Mouse (Mus musculus) spleen, adult 2 months (tissue): ENCODE measurements around the gene AC134908.4. TPM values are rescaled to one million over a fixed set of nuclear protein-coding genes. Genes with fewer than 3 reads are reported as not detected.
A peak's percentile ranks its signal among the peaks of the same experiment; 100 is the strongest.

Experiments used
- DNase-seq, 2 experiments: peaks; one replicate each; pipeline versions ENCODE4 v3.0.0 to v3.0.0-alpha.2; 2012 to 2021; ENCODE audit warnings: low spot score in 2 of 2, low read depth in 1 of 2
- H3K27ac ChIP-seq: fragments of 200-500 bp; 2 replicates; pipeline ENCODE4 v1.5.1; 2012; ENCODE audit warnings: low read length, inconsistent platforms; ENCODE audit not compliant: insufficient read depth
- H3K27me3 ChIP-seq: fragments of 200-500 bp; 2 replicates; pipeline ENCODE4 v1.6.1; 2012; ENCODE audit warnings: mild to moderate bottlenecking, moderate library complexity, low read length, inconsistent platforms; ENCODE audit not compliant: control insufficient read depth, insufficient read depth
- H3K36me3 ChIP-seq: fragments of 200-500 bp; 2 replicates; pipeline ENCODE4 v1.6.1; 2012; ENCODE audit warnings: mild to moderate bottlenecking, low read length, inconsistent platforms; ENCODE audit not compliant: control insufficient read depth, insufficient read depth
- H3K4me1 ChIP-seq: fragments of 200-500 bp; 2 replicates; pipeline ENCODE4 v1.6.1; 2011; ENCODE audit warnings: inconsistent platforms; ENCODE audit not compliant: control insufficient read depth, insufficient read depth, insufficient read length
- H3K4me3 ChIP-seq: fragments of 200-500 bp; 2 replicates; pipeline ENCODE4 v1.5.1; 2011; ENCODE audit warnings: mild to moderate bottlenecking, inconsistent platforms; ENCODE audit not compliant: insufficient read depth, insufficient read length; ENCODE audit errors: extremely low read depth
- CTCF ChIP-seq: fragments of 200-500 bp; IDR thresholded peaks from 2 replicates; pipeline ENCODE4 v1.5.1; 2011; ENCODE audit warnings: mild to moderate bottlenecking, inconsistent platforms; ENCODE audit not compliant: insufficient read depth, insufficient read length, insufficient replicate concordance; ENCODE audit errors: extremely low read depth
- POLR2A ChIP-seq: fragments of 200-500 bp; IDR thresholded peaks from 2 replicates; pipeline ENCODE4 v1.6.1; 2011; ENCODE audit warnings: low read depth, low read length, inconsistent platforms
- WGBS: fragments of 180-500 bp; shearing (Covaris S2); methylation state at CpG from one replicate; pipeline ENCODE4 v1.1.7; 2018; 5-methylcytosine and 5-hydroxymethylcytosine counted together
- polyA plus RNA-seq: library from polyadenylated mRNA; depleted of rRNA; stranded (reverse); fragments of >200 nt; gene quantifications from 2 replicates; pipeline ENCODE4 v1.2.3, GENCODE M21; 2012

The AC134908.4 gene
- polyA plus RNA-seq, 1 experiment: 1.1 TPM

GRCm38 (mm10) chr17:25783861-25784574 is 11.4 kb downstream of the AC134908.4 start:
- TF ChIP-seq CTCF: no peak
- TF ChIP-seq POLR2A: no peak
- no peak overlapping the region for H3K4me3 ChIP-seq
- H3K4me1 ChIP-seq: peaks cover 6% of the 10 kb centered on the region
- peaks cover 29% of the 10 kb centered on the region for H3K36me3 ChIP-seq
- H3K27me3 ChIP-seq: no peaks in the 10 kb centered on the region
- H3K27ac ChIP-seq: no peak overlapping the region
- 78% methylated on average over 15 of the region's 15 CpGs for whole genome bisulfite sequencing
- DNase-seq: no peak

- TF ChIP-seq POLR2A (no peak), CTCF (no peak)
- H3K4me3 ChIP-seq: no peak overlapping the region
These were observed 12.4 kb downstream of the AC134908.4 start for GRCm38 (mm10) chr17:25783086-25783485.

GRCm38 (mm10) chr17:25781339-25781738 is 14.1 kb downstream of the AC134908.4 start:
- Histone ChIP-seq H3K27ac (no peak overlapping the region), H3K27me3 (no peaks in the 10 kb centered on the region), H3K36me3 (peaks cover 34% of the 10 kb centered on the region), H3K4me1 (peaks cover 6% of the 10 kb centered on the region), H3K4me3 (no peak overlapping the region)
- TF ChIP-seq CTCF: no peak
- TF ChIP-seq POLR2A: no peak
- DNase-seq: no peak
- 86% methylated on average over 6 of the region's 6 CpGs for WGBS

More at GRCm38 (mm10) chr17:25783086-25783485, 12.4 kb downstream of the AC134908.4 start:
- DNase-seq: no peak
- WGBS: 89% methylated on average over 7 of the region's 7 CpGs
- Histone ChIP-seq H3K4me1 (peaks cover 6% of the 10 kb centered on the region), H3K27me3 (no peaks in the 10 kb centered on the region), H3K36me3 (peaks cover 29% of the 10 kb centered on the region), H3K27ac (no peak overlapping the region)

- 94% methylated on average over 5 of the region's 5 CpGs for WGBS
- DNase-seq: no peak
- Histone ChIP-seq H3K27me3 (no peaks in the 10 kb centered on the region), H3K36me3 (peaks cover 34% of the 10 kb centered on the region), H3K4me1 (peaks cover 5% of the 10 kb centered on the region; the same call in 1 of the 2 replicates), H3K4me3 (no peak overlapping the region), H3K27ac (no peak overlapping the region)
- no peak for TF ChIP-seq POLR2A
- no peak for TF ChIP-seq CTCF
These were observed 17.5 kb downstream of the AC134908.4 start for GRCm38 (mm10) chr17:25777948-25778347.

GRCm38 (mm10) chr17:25775318-25776062 is 20.0 kb downstream of the AC134908.4 start:
- H3K36me3 ChIP-seq: peaks cover 17% of the 10 kb centered on the region
- WGBS: 75% methylated on average over 10 of the region's 10 CpGs
- no peak for DNase-seq

GRCm38 (mm10) chr17:25773549-25774120 is 21.8 kb downstream of the AC134908.4 start, which contains the start of gene Narfl:
Gene Narfl, plus strand, starts transcription at chr17:25773776.
- DNase-seq: peak; percentile 94 to 95
- peak within 1 kb of the TSS; percentile 18; the same call in 1 of the 2 replicates for H3K27ac ChIP-seq
- TF ChIP-seq POLR2A: peak; percentile 66
- peak; percentile 97 for TF ChIP-seq CTCF
- peaks cover 6% of the 10 kb centered on the region for H3K36me3 ChIP-seq
- peaks cover 5% of the 10 kb centered on the region; the same call in 1 of the 2 replicates for H3K4me1 ChIP-seq
- peak within 1 kb of the TSS; percentile 83 for H3K4me3 ChIP-seq
- no peaks in the 10 kb centered on the region for H3K27me3 ChIP-seq
- WGBS: under 1% methylated on average over 37 of the region's 37 CpGs

More at GRCm38 (mm10) chr17:25775318-25776062, 20.0 kb downstream of the AC134908.4 start:
- peaks cover 5% of the 10 kb centered on the region; the same call in 1 of the 2 replicates for H3K4me1 ChIP-seq
- H3K27ac ChIP-seq: no peak overlapping the region
- H3K4me3 ChIP-seq: no peak overlapping the region
- TF ChIP-seq POLR2A (no peak), CTCF (no peak)
- H3K27me3 ChIP-seq: no peaks in the 10 kb centered on the region
